Mouse (Mus musculus) lung, embryonic 14.5 days (tissue): ENCODE measurements around the gene Tac4. TPM values are rescaled to one million over a fixed set of nuclear protein-coding genes. Genes with fewer than 3 reads are reported as not detected.

Experiments used
- ATAC-seq: fragments of 200-750 bp; cut with Nextera tagmentation; 2 replicates; pipeline ENCODE4 v1.8.0; 2017; ENCODE audit warnings: mild to moderate bottlenecking, moderate TSS enrichment, moderate library complexity; ENCODE audit not compliant: insufficient read depth
- DNase-seq: peaks from one replicate; pipeline ENCODE4 v3.0.0-alpha.2; 2015
- H3K27ac ChIP-seq: fragments of 300-500 bp; sonication (generic); 2 replicates; pipeline ENCODE4 v1.5.1; 2014; ENCODE audit warnings: low read depth, mild to moderate bottlenecking, moderate library complexity
- H3K27me3 ChIP-seq: fragments of 300-500 bp; sonication (generic); 2 replicates; pipeline ENCODE4 v1.6.1; 2014; ENCODE audit warnings: low read length, control low read depth; ENCODE audit not compliant: insufficient read depth
- H3K36me3 ChIP-seq: fragments of 300-500 bp; sonication (generic); 2 replicates; pipeline ENCODE4 v1.6.1; 2014; ENCODE audit warnings: control low read depth; ENCODE audit not compliant: insufficient read depth
- H3K4me1 ChIP-seq: fragments of 300-500 bp; sonication (generic); 2 replicates; pipeline ENCODE4 v1.6.1; 2014; ENCODE audit warnings: antibody characterized with exemption, control low read depth; ENCODE audit not compliant: insufficient read depth
- H3K4me2 ChIP-seq: fragments of 300-500 bp; sonication (generic); 2 replicates; pipeline ENCODE4 v1.6.1; 2014; ENCODE audit warnings: mild to moderate bottlenecking
- H3K4me3 ChIP-seq: fragments of 300-500 bp; sonication (generic); 2 replicates; pipeline ENCODE4 v1.5.1; 2014; ENCODE audit warnings: low read depth, low read length
- H3K9ac ChIP-seq: fragments of 300-500 bp; sonication (generic); 2 replicates; pipeline ENCODE4 v1.6.1; 2014
- H3K9me3 ChIP-seq: fragments of 300-500 bp; sonication (generic); 2 replicates; pipeline ENCODE4 v1.6.1; 2016; ENCODE audit warnings: low read depth, low read length, control low read depth
- CTCF ChIP-seq: IDR thresholded peaks from 2 replicates; pipeline ENCODE4 v1.5.1; 2016; ENCODE audit warnings: antibody characterized with exemption, low read depth
- WGBS: fragments of 180-500 bp; shearing (Covaris S2); extraction: QIAGEN DNeasy Blood & Tissue Kit; methylation state at CpG from one replicate; pipeline ENCODE4 v1.1.7; 2014; 5-methylcytosine and 5-hydroxymethylcytosine counted together
- polyA plus RNA-seq: library from polyadenylated mRNA; unstranded; fragments of >200 nt; fragmentation: Nextera tagmentation; extraction: Ambion mirVana; gene quantifications from 2 replicates; pipeline ENCODE4 v1.2.1, GENCODE M21; 2014

Tac4 gene
- polyA plus RNA-seq = not detected in 2 replicates

- 59% methylated on average over 5 of the region's 5 CpGs for WGBS
These were observed at the start of gene Tac4 for GRCm38 (mm10) chr11:95261178-95261751. Gene Tac4 (plus strand): TSS chr11:95261529.

DNA sequence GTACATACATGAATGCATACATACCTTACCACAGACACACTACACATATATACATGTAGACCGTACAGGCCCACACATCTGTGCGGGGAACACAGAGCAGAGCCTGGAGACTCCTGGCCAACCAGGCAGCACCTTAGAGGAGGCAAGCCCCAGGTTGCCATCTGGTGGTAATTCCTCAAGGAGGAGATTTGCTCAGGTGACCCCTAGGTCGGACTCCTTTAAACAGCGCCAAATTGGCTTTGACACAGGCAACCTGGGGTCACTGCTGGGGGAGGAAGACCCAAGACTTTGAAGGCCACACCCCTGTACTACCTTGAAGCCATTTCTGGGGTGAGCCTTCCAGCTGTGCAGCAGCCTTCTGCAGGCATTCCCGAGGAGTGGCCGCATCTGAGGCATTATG lies 47.7 kb upstream of the Tac4 start:
- Histone ChIP-seq H3K4me2 (no peak overlapping the region), H3K4me3 (no peak overlapping the region), H3K27ac (no peak overlapping the region), H3K27me3 (no peaks in the 10 kb centered on the region), H3K9ac (no peak overlapping the region), H3K36me3 (no peaks in the 10 kb centered on the region), H3K4me1 (peaks cover 15% of the 10 kb centered on the region; the same call in 1 of the 2 replicates), H3K9me3 (no peaks in the 10 kb centered on the region)
- WGBS = 22% methylated on average over 6 of the region's 6 CpGs
- DNase-seq = peak; percentile 36
- no peak for ATAC-seq
- peak; percentile 41 for TF ChIP-seq CTCF

More at GRCm38 (mm10) chr11:95261178-95261751, at the start of gene Tac4:
- Histone ChIP-seq H3K4me3 (no peak within 1 kb of the TSS), H3K4me1 (0 out of 2 replicates have a peak, but pooled peaks cover 4% of the 10 kb centered on the region), H3K9me3 (no peaks in the 10 kb centered on the region), H3K9ac (no peak within 1 kb of the TSS), H3K27ac (no peak within 1 kb of the TSS), H3K27me3 (no peaks in the 10 kb centered on the region), H3K36me3 (no peaks in the 10 kb centered on the region), H3K4me2 (no peak within 1 kb of the TSS)
- DNase-seq (no peak), ATAC-seq (no peak)
- TF ChIP-seq CTCF = no peak

DNA sequence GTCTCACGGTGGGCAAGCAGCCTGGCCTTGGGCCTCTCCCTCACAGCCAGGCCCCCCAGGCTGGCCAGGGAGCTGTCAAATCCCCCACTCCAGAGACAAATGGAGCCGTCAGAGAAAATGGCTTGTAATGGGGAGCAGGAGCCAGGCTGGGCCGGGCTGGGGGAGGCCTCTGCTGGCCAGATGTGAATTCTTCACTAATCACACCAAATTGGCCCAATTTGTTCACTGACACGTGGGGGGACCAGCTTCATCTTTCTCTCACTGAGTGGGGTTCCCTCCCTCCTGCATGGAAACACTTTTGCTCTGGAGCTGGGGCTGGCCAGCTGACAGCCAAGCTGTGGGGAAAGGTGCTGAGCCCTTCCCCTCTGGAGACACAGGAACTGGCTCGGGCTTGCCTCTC lies 47.0 kb upstream of the Tac4 start:
- Histone ChIP-seq H3K4me1 (peaks cover 15% of the 10 kb centered on the region; the same call in 1 of the 2 replicates), H3K27ac (peak overlapping the region; percentile 18; the same call in 1 of the 2 replicates), H3K27me3 (no peaks in the 10 kb centered on the region), H3K4me3 (no peak overlapping the region), H3K36me3 (no peaks in the 10 kb centered on the region), H3K4me2 (no peak overlapping the region), H3K9me3 (no peaks in the 10 kb centered on the region), H3K9ac (no peak overlapping the region)
- 0 out of 2 replicates have a peak, but pooled peaks have one; percentile 14 for TF ChIP-seq CTCF
- DNase-seq (peak; percentile 59), ATAC-seq (peak; percentile 41)
- 11% methylated on average over 5 of the region's 5 CpGs for WGBS

GRCm38 (mm10) chr11:95216193-95216592 lies 45.1 kb upstream of the Tac4 start:
- no peaks in the 10 kb centered on the region for H3K9me3 ChIP-seq
- no peak overlapping the region for H3K9ac ChIP-seq
- ATAC-seq (no peak), DNase-seq (no peak)
- no peak overlapping the region for H3K27ac ChIP-seq
- H3K36me3 ChIP-seq = no peaks in the 10 kb centered on the region
- WGBS = 54% methylated on average over 3 of the region's 3 CpGs
- H3K4me3 ChIP-seq = no peak overlapping the region
- TF ChIP-seq CTCF = peak; percentile 30; the same call in 1 of the 2 replicates
- H3K4me2 ChIP-seq = no peak overlapping the region
- no peaks in the 10 kb centered on the region for H3K27me3 ChIP-seq
- H3K4me1 ChIP-seq = peaks cover 11% of the 10 kb centered on the region; the same call in 1 of the 2 replicates

DNA sequence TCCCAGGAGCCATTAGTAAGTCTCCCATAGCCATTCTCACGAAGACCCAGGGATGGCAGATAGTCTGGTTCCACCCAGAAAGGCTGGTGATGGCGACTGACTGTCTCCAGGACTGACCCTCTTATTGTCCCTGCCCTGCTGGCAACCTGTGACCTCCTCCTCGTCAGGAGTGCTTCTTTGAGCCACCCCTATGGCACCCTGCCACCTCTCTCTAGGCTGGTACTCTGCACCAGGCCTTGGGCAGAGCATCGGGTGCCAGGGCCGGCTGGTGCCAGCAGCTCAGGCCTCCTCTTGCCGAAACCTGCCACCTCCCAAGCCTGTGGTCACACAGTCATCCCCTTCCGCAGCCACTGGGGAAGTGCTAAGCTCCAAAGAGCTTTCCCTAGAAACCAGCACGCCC lies 42.2 kb upstream of the Tac4 start:
- no peak for TF ChIP-seq CTCF
- DNase-seq (no peak), ATAC-seq (no peak)
- no peak overlapping the region for H3K27ac ChIP-seq
- H3K4me2 ChIP-seq = no peak overlapping the region
- no peaks in the 10 kb centered on the region for H3K36me3 ChIP-seq
- peaks cover 9% of the 10 kb centered on the region for H3K4me1 ChIP-seq
- 62% methylated on average over 8 of the region's 8 CpGs for WGBS
- peaks cover 21% of the 10 kb centered on the region for H3K27me3 ChIP-seq
- H3K9ac ChIP-seq = no peak overlapping the region
- H3K4me3 ChIP-seq = no peak overlapping the region
- no peaks in the 10 kb centered on the region for H3K9me3 ChIP-seq

DNA sequence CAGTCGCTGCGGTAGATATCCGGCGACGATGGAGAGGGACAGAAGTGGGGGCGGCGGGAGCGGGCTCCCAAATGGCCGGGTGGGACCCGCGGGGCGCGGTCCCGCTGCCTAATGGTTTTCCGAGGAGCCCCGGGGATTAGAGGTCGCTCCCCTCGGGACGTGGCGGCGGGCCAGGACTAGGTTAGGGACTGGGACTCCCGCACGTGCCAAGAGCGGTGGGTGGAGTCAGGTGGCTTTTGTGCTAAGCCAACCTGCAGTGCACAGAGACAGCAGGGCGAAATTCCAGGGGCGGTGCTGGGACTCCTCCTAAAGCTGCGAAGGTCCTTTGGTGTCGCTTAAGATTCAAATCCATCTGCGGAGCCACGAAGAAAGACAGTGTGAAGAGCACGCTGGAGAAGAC lies 37.9 kb upstream of the Tac4 start:
- no peak for ATAC-seq
- TF ChIP-seq CTCF = no peak
- Histone ChIP-seq H3K4me2 (peak overlapping the region; percentile 61), H3K27ac (peak overlapping the region; percentile 89), H3K4me3 (peak overlapping the region; percentile 30), H3K4me1 (peaks cover 11% of the 10 kb centered on the region), H3K9ac (peak overlapping the region; percentile 43; the same call in 1 of the 2 replicates), H3K27me3 (peaks cover 27% of the 10 kb centered on the region), H3K9me3 (no peaks in the 10 kb centered on the region), H3K36me3 (no peaks in the 10 kb centered on the region)
- peak; percentile 69 for DNase-seq
- 2% methylated on average over 31 of the region's 31 CpGs for WGBS

GRCm38 (mm10) chr11:95224124-95224893 lies 37.0 kb upstream of the Tac4 start:
- 16% methylated on average over 15 of the region's 15 CpGs for WGBS
- Histone ChIP-seq H3K9me3 (no peaks in the 10 kb centered on the region), H3K27ac (peak overlapping the region; percentile 89), H3K36me3 (no peaks in the 10 kb centered on the region), H3K4me1 (peaks cover 11% of the 10 kb centered on the region), H3K9ac (no peak overlapping the region), H3K4me2 (peak overlapping the region; percentile 61), H3K4me3 (peak overlapping the region; percentile 30), H3K27me3 (peaks cover 27% of the 10 kb centered on the region)
- peak; percentile 45 for DNase-seq
- TF ChIP-seq CTCF = no peak
- no peak for ATAC-seq
